Mouse (Mus musculus): Measurements from ENCODE around the gene Ston2. TPM values are rescaled to one million over a fixed set of nuclear protein-coding genes. Genes with fewer than 3 reads are reported as not detected.

Ston2 gene
- polyA plus RNA-seq (2014; fragmentation: Illumina TruSeq; extraction: RNeasy Lipid Tissue Mini Kit (QIAGEN cat#74804); ENCODE audit: low read depth, low replicate concordance) = 9.0 TPM

GRCm38 (mm10) chr12:91787959-91788437 is at the start of gene Ston2:
Gene Ston2 (minus strand): TSS chr12:91788387.

DNA sequence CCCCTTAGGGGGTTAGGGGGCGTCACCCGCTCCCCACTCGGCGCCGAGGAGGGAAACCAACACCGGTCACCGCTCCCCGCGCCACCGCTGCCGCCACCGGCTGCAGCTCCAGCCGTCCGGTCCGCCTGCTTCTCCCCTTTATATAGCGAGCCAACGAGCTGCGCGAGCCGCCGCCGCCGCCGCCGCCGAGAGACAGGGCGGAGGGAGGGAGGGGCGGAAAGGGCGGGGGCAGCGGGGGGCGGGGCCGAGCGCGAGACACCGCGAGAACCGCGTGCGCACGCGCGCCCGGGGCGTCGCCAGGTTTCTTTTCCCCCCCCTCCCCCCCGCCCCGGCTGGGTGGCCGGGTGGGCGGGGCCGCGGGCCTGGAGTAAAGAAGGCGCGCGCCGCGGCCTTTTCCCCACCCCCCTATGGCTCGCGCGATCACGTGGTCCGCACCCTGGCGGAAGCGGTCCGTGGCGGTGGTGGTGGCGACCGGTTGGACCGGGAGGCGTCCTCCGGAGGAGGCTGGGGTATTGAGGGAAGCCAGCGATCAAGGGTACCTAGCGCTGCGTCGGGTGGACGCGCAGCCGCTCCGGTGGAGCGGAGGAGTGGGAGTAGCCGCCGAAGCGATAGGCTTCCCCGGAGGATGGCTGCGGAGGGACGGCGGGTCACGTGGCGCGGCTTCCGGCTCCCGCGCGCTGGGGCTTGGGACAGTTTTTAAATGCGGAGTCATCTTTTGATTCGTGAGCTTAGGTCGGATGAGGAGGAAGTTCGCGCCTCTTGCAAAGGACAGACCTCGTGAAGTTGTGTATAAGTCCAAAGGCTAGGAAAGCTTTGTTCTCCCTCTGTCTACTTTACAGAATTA is 198.1 kb downstream of the Ston2 start, which contains the start of gene Gtf2a1:
TSS of gene Gtf2a1 (minus strand) at position 641 of the 844 bp plus-strand sequence.

Other genes starting within 250 kb of the Ston2 start
- gene Gtf2a1, start 197.9 kb downstream of the Ston2 start, polyA plus RNA-seq (2014; fragmentation: Illumina TruSeq; extraction: RNeasy Lipid Tissue Mini Kit (QIAGEN cat#74804); ENCODE audit: low read depth, low replicate concordance) = 27.2 TPM
- gene Sel1l, start 60.8 kb upstream of the Ston2 start, polyA plus RNA-seq (2014; fragmentation: Illumina TruSeq; extraction: RNeasy Lipid Tissue Mini Kit (QIAGEN cat#74804); ENCODE audit: low read depth, low replicate concordance) = 37.9 TPM

Measured in testis, adult 10 weeks (tissue).